Mouse (Mus musculus) layer of hippocampus, adult 18-20 months (tissue): ENCODE results near the gene Fam129a. TPM values are rescaled to one million over a fixed set of nuclear protein-coding genes. Genes with fewer than 3 reads are reported as not detected.

ENCODE experiments used
- total RNA-seq, 2 experiments: library from RNA; stranded (reverse); gene quantifications; 2 replicates each; pipeline ENCODE4 v1.2.3; 2021

Fam129a gene
- total RNA-seq, 2 experiments from 2014 or later = 1.8 to 2.0 TPM

Other genes starting within 250 kb of the Fam129a start
- 10 to 100 TPM; 88.5 to 88.7 TPM for gene Ivns1abp, start 226.7 kb upstream of the Fam129a start, total RNA-seq
- gene Swt1, start 142.7 kb upstream of the Fam129a start, total RNA-seq = 10 to 100 TPM; 15.4 to 17.1 TPM
- gene Trmt1l, start 142.6 kb upstream of the Fam129a start, total RNA-seq = 10 to 100 TPM; 31.2 to 35.2 TPM
- 10 to 100 TPM; 42.6 to 47.0 TPM for gene Rnf2, start 70.2 kb upstream of the Fam129a start, total RNA-seq
- gene Edem3, start 184.2 kb downstream of the Fam129a start, total RNA-seq = 10 to 100 TPM; 38.8 to 39.3 TPM